In the genomic region with DNA sequence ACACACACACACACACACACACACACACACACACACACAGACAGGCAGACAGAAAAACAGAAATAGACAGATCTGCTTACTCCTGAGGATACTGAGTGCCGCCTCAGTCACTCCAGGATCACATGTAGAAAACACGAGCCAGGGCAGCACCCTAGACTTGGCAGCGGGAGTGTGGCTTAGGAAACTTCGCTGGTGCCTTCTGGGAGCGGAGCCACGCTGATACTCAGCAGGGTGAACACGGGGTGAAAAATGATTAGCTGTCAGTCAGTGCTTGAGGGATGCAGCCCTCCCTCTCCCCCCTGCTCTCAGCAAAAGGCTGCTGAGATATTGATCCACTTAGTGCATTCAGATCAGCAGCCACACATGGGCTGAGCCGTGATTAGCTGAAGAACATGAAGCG, we compare ENCODE assay signal across 12 mouse cellular contexts.
DNase-seq lines count a peak whose midpoint lies in the region; ATAC-seq lines count a peak whose summit lies in the region.
"Had no signal": no experiment of that assay in that cellular context is flagged by ENCODE, and none has a peak within 500 bp of the region (broad histone marks: within the 10 kb centered on the region; RNA-seq: fewer than 3 reads in every experiment).

No protein-coding gene starts in this region.

- no peak overlapping the region for H3K9ac ChIP-seq in heart, embryonic 11.5 days (ENCODE audit: low read depth, low read length)
- H3K9ac ChIP-seq in forebrain, embryonic 15.5 days (replicated peaks): no peak overlapping the region
- H3K9ac ChIP-seq: liver, embryonic 13.5 days had no signal

- no peak overlapping the region for H3K4me2 ChIP-seq in heart, embryonic 11.5 days
- H3K4me2 ChIP-seq in forebrain, embryonic 15.5 days (replicated peaks): no peak overlapping the region
- H3K4me2 ChIP-seq: liver, embryonic 13.5 days had no signal

- DNase-seq in heart, adult 18-20 months: peak; percentile 73 to 78
- peak; percentile 13 for DNase-seq in Muller cell, postnatal 12 days (ENCODE audit: inconsistent ontology term)
- DNase-seq in heart, postnatal 4 days: peak; percentile 56
- DNase-seq in layer of hippocampus, postnatal 36 days: no peak
- no peak for DNase-seq in MN1 (ENCODE audit: low spot score)
- DNase-seq: cerebellum, postnatal 10 days; liver, embryonic 13.5 days had no signal

- peaks cover 5% of the 10 kb centered on the region for H3K27me3 ChIP-seq in heart, embryonic 11.5 days (ENCODE audit: control insufficient read depth, insufficient read depth, low read length)
- no peaks in the 10 kb centered on the region for H3K27me3 ChIP-seq in forebrain, embryonic 15.5 days
- H3K27me3 ChIP-seq: liver, embryonic 13.5 days had no signal

- no peaks in the 10 kb centered on the region for H3K9me3 ChIP-seq in heart, embryonic 11.5 days (replicated peaks; ENCODE audit: control insufficient read depth, low read length)
- H3K9me3 ChIP-seq in forebrain, embryonic 15.5 days: no peaks in the 10 kb centered on the region
- H3K9me3 ChIP-seq: liver, embryonic 13.5 days had no signal

- H3K36me3 ChIP-seq in heart, embryonic 11.5 days (ENCODE audit: control insufficient read depth, insufficient read depth, low read length): no peaks in the 10 kb centered on the region
- H3K36me3 ChIP-seq in forebrain, embryonic 15.5 days: no peaks in the 10 kb centered on the region
- H3K36me3 ChIP-seq: liver, embryonic 13.5 days had no signal

- 44% methylated on average over 9 of the region's 9 CpGs for WGBS in heart, embryonic 11.5 days (ENCODE audit: insufficient replicate concordance)
- 48% methylated on average over 9 of the region's 9 CpGs for WGBS in forebrain, embryonic 15.5 days

- no peak for ATAC-seq in heart, embryonic 11.5 days (replicated peaks; ENCODE audit: insufficient number of reproducible peaks, low FRiP score, low TSS enrichment)
- ATAC-seq in forebrain, embryonic 15.5 days (replicated peaks): 0 out of 2 replicates have a peak, but pooled peaks have one; percentile 27
- ATAC-seq in inflammation-experienced regulatory T-cells, adult 6 months: no peak
- ATAC-seq: hindbrain, embryonic 16.5 days had no signal

- no peak overlapping the region for H3K4me3 ChIP-seq in heart, embryonic 11.5 days (ENCODE audit: low read depth, low read length)
- no peak overlapping the region for H3K4me3 ChIP-seq in forebrain, embryonic 15.5 days
- H3K4me3 ChIP-seq: erythroblast, embryonic 14.5 days; liver, embryonic 13.5 days had no signal

- peaks cover 29% of the 10 kb centered on the region for H3K4me1 ChIP-seq in heart, embryonic 11.5 days (ENCODE audit: control insufficient read depth, insufficient read depth, low read length)
- peaks cover 24% of the 10 kb centered on the region for H3K4me1 ChIP-seq in forebrain, embryonic 15.5 days
- H3K4me1 ChIP-seq: liver, embryonic 13.5 days had no signal

- no peak overlapping the region for H3K27ac ChIP-seq in heart, embryonic 11.5 days (ENCODE audit: low read depth, low read length)
- H3K27ac ChIP-seq in forebrain, embryonic 15.5 days (replicated peaks): no peak overlapping the region
- H3K27ac ChIP-seq: liver, embryonic 13.5 days had no signal

Comparison
In these comparisons a context has a peak if more than half of its experiments do, and no peak if none do; other contexts are left out.
1. DNase-seq: peak in heart, adult 18-20 months (2 of 2), Muller cell, postnatal 12 days (single experiment) and heart, postnatal 4 days (single experiment); none in layer of hippocampus, postnatal 36 days (0 of 2) and MN1 (single experiment).